11 mouse cellular contexts compared by ENCODE assay signal in the genomic region with DNA sequence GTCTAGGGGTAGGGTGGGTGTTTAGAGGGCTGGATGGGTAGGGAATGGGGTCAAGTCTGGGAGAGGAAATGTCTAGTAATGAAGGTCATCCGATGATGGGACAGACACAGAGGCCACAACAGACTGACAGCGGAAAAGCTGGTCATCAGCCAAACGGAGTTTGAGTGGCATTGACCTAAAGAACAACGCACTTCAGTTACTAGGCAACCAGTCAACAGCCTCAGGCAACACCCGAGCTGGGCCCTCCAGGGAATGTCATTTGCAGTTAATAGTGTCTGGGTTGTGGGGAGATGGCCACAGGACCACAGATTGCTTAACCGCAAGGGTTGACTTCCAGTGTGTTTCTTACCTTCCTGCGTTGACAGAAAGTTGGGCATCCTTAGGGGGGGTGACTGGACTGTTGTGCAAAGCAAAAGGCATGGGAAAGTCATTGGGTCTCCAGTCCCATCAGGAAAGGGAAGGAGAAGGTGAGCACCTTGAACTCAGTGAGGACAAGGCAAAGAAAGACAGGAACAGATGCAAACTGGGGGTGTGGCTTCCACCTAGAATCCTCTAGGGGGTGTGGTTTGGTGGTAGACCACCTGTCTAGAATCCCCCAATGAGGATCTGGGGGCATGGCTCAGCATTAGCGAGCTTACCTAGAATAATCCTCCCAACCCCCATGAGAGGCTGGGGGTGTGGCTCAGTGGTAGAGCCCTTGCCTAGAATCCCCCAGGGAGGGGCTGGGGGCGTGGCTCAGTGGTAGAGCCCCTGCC. TPM values are rescaled to one million over a fixed set of nuclear protein-coding genes. Genes with fewer than 3 reads are reported as not detected.
A peak's percentile ranks its signal among the peaks of the same experiment; 100 is the strongest.
DNase-seq lines count a peak whose midpoint lies in the region; ATAC-seq lines count a peak whose summit lies in the region.
"Had no signal": no experiment of that assay in that cellular context is flagged by ENCODE, and none has a peak within 500 bp of the region (broad histone marks: within the 10 kb centered on the region; RNA-seq: fewer than 3 reads in every experiment).

No protein-coding gene starts in this region.

- H3K4me2 ChIP-seq in heart, embryonic 12.5 days, result 0 out of 2 replicates have a peak overlapping the region, but pooled peaks have one; percentile 2
- H3K4me2 ChIP-seq in forebrain, embryonic 13.5 days, result no peak overlapping the region
- H3K4me2 ChIP-seq: hindbrain, embryonic 15.5 days; limb, embryonic 12.5 days had no signal

- no peak overlapping the region for H3K9ac ChIP-seq in heart, embryonic 12.5 days
- no peak overlapping the region for H3K9ac ChIP-seq in forebrain, embryonic 13.5 days
- H3K9ac ChIP-seq: hindbrain, embryonic 15.5 days; limb, embryonic 12.5 days had no signal

- H3K27me3 ChIP-seq in heart, embryonic 12.5 days (replicated peaks), result no peaks in the 10 kb centered on the region
- H3K27me3 ChIP-seq in forebrain, embryonic 13.5 days, result no peaks in the 10 kb centered on the region
- H3K27me3 ChIP-seq: hindbrain, embryonic 15.5 days; limb, embryonic 12.5 days had no signal

- H3K9me3 ChIP-seq in heart, embryonic 12.5 days (replicated peaks), result no peaks in the 10 kb centered on the region; the same call in 1 of the 2 replicates
- H3K9me3 ChIP-seq in forebrain, embryonic 13.5 days (replicated peaks), result no peaks in the 10 kb centered on the region
- H3K9me3 ChIP-seq: hindbrain, embryonic 15.5 days; limb, embryonic 12.5 days had no signal

- WGBS in heart, embryonic 12.5 days, result 41% methylated on average over 9 of the region's 9 CpGs
- WGBS in forebrain, embryonic 13.5 days, result 69% methylated on average over 9 of the region's 9 CpGs

- peaks cover 52% of the 10 kb centered on the region for H3K4me1 ChIP-seq in heart, embryonic 12.5 days (replicated peaks)
- H3K4me1 ChIP-seq in forebrain, embryonic 13.5 days, result peaks cover 5% of the 10 kb centered on the region

- H3K4me3 ChIP-seq in heart, embryonic 12.5 days, result no peak overlapping the region
- no peak overlapping the region for H3K4me3 ChIP-seq in forebrain, embryonic 13.5 days
- H3K4me3 ChIP-seq: hindbrain, embryonic 15.5 days; limb, embryonic 12.5 days; myocyte had no signal

- peak overlapping the region; percentile 84 for H3K27ac ChIP-seq in heart, embryonic 12.5 days (ENCODE audit: poor library complexity, severe bottlenecking)
- no peak overlapping the region for H3K27ac ChIP-seq in forebrain, embryonic 13.5 days
- H3K27ac ChIP-seq: hindbrain, embryonic 15.5 days; limb, embryonic 12.5 days had no signal

- peak; percentile 69; the same call in 1 of the 2 replicates for ATAC-seq in heart, embryonic 12.5 days (ENCODE audit: insufficient number of reproducible peaks, low FRiP score)
- ATAC-seq in forebrain, embryonic 13.5 days, result no peak

- H3K36me3 ChIP-seq in heart, embryonic 12.5 days, result peaks cover 5% of the 10 kb centered on the region; the same call in 1 of the 2 replicates
- peaks cover 40% of the 10 kb centered on the region for H3K36me3 ChIP-seq in forebrain, embryonic 13.5 days (ENCODE audit: poor library complexity, severe bottlenecking)

- DNase-seq in gastrocnemius, postnatal 25 days, result peak; percentile 41
- DNase-seq in gastrocnemius, postnatal 36 days, result no peak
- DNase-seq in adipocyte (ENCODE audit: low spot score) (peak; percentile 48), MN1 (ENCODE audit: low spot score) (no peak)
- DNase-seq in lung, postnatal 25 days (ENCODE audit: low spot score), result peak; percentile 53
- DNase-seq in left cerebral cortex, postnatal 10 days (ENCODE audit: extremely low spot score in 1 of 2, low spot score in 2 of 2), result no peak

- intact Hi-C loops in gastrocnemius, postnatal 36 days (cut with DNase I), result no loop called here
- intact Hi-C loops in left cerebral cortex, postnatal 10 days (cut with DNase I), result no loop called here

RNA-seq across cellular contexts. Expression of a gene that starts 21.8 kb away (rescaled TPM):
- 10 to 100 TPM; 45.7 to 46.8 TPM for total RNA-seq in gastrocnemius, postnatal 25 days (2021)
- total RNA-seq in gastrocnemius, postnatal 36 days (2021), result 10 to 100 TPM; 37.2 to 47.7 TPM
- 7.5 and 8.1 TPM in 2 replicates for polyA plus RNA-seq in heart, embryonic 12.5 days (2016; fragmentation: Nextera tagmentation; extraction: Ambion mirVana)
- 10 to 100 TPM; 54.9 to 57.6 TPM for total RNA-seq in left cerebral cortex, postnatal 10 days (2021)
- polyA plus RNA-seq in forebrain, embryonic 13.5 days (2015; fragmentation: Nextera tagmentation; extraction: Ambion mirVana), result 22.6 and 24.1 TPM in 2 replicates

RNA-seq across cellular contexts. Expression of a gene that starts 55.3 kb away (rescaled TPM):
- 10 to 100 TPM; 18.6 to 20.4 TPM for total RNA-seq in gastrocnemius, postnatal 25 days (2021)
- total RNA-seq in gastrocnemius, postnatal 36 days (2021), result 10 to 100 TPM; 19.7 to 24.1 TPM
- 25.4 and 26.9 TPM in 2 replicates for polyA plus RNA-seq in heart, embryonic 12.5 days (2016; fragmentation: Nextera tagmentation; extraction: Ambion mirVana)
- 10 to 100 TPM; 18.4 to 21.1 TPM for total RNA-seq in left cerebral cortex, postnatal 10 days (2021)
- 23.3 and 24.4 TPM in 2 replicates for polyA plus RNA-seq in forebrain, embryonic 13.5 days (2015; fragmentation: Nextera tagmentation; extraction: Ambion mirVana)

Comparison
In these comparisons a context has a peak if more than half of its experiments do, and no peak if none do; other contexts are left out.
1. DNase-seq: peak in gastrocnemius, postnatal 25 days (single experiment), adipocyte (single experiment) and lung, postnatal 25 days (single experiment); none in gastrocnemius, postnatal 36 days (0 of 2), left cerebral cortex, postnatal 10 days (0 of 2) and MN1 (single experiment).